Mouse (Mus musculus) bone marrow, adult 2 months (tissue): ENCODE results near the gene Lama4. TPM values are rescaled to one million over a fixed set of nuclear protein-coding genes. Genes with fewer than 3 reads are reported as not detected.

Experiments used
- H3K27ac ChIP-seq: fragments of 200-500 bp; 2 replicates; pipeline ENCODE4 v1.5.1; 2012; ENCODE audit warnings: low read depth, mild to moderate bottlenecking, control low read depth, inconsistent platforms, low read length; ENCODE audit not compliant: control insufficient read depth, poor library complexity, insufficient read depth
- H3K4me1 ChIP-seq: fragments of 200-500 bp; 2 replicates; pipeline ENCODE4 v1.6.1; 2011; ENCODE audit warnings: low read length; ENCODE audit not compliant: control insufficient read depth, insufficient read depth
- H3K4me3 ChIP-seq: fragments of 200-500 bp; replicated peaks from 2 replicates; pipeline ENCODE3; 2011; ENCODE audit warnings: mild to moderate bottlenecking, low read depth, low read length, control low read depth; ENCODE audit not compliant: control insufficient read depth
- CTCF ChIP-seq: fragments of 200-500 bp; IDR thresholded peaks from 2 replicates; pipeline ENCODE4 v1.5.1; 2011; ENCODE audit warnings: low read length, control low read depth; ENCODE audit not compliant: control insufficient read depth, insufficient read depth
- POLR2A ChIP-seq: fragments of 200-500 bp; IDR thresholded peaks from 2 replicates; pipeline ENCODE4 v1.6.1; 2011; ENCODE audit warnings: low read depth, mild to moderate bottlenecking, control low read depth, low read length, borderline replicate concordance; ENCODE audit not compliant: control insufficient read depth
- WGBS: fragments of 180-500 bp; shearing (Covaris S2); methylation state at CpG from one replicate; pipeline ENCODE4 v1.1.7; 2018; 5-methylcytosine and 5-hydroxymethylcytosine counted together
- polyA plus RNA-seq: library from polyadenylated mRNA; stranded (reverse); fragments of >200 nt; gene quantifications from 2 replicates; pipeline ENCODE4 v1.2.4, GENCODE M21; 2011; ENCODE audit warnings: low replicate concordance; ENCODE audit not compliant: missing spikeins, insufficient read depth, insufficient read length

Lama4 gene
- polyA plus RNA-seq, 1 experiment = 1.5 TPM

- no peaks in the 10 kb centered on the region for H3K4me1 ChIP-seq
- H3K4me3 ChIP-seq = no peak overlapping the region
- no peak overlapping the region for H3K27ac ChIP-seq
- 70% methylated on average over 4 of the region's 4 CpGs for whole genome bisulfite sequencing
- TF ChIP-seq CTCF = no peak
- TF ChIP-seq POLR2A = no peak
Observed at GRCm38 (mm10) chr10:38984358-38985075, 19.2 kb downstream of the Lama4 start.

GRCm38 (mm10) chr10:38986053-38986452, 20.7 kb downstream of the Lama4 start:
- H3K27ac ChIP-seq = no peak overlapping the region
- WGBS = 66% methylated on average over 3 of the region's 3 CpGs
- TF ChIP-seq POLR2A = no peak
- TF ChIP-seq CTCF = no peak
- no peak overlapping the region for H3K4me3 ChIP-seq
- H3K4me1 ChIP-seq = no peaks in the 10 kb centered on the region

GRCm38 (mm10) chr10:38992827-38993226, 27.5 kb downstream of the Lama4 start:
- TF ChIP-seq CTCF (no peak), POLR2A (no peak)
- Histone ChIP-seq H3K27ac (no peak overlapping the region), H3K4me3 (no peak overlapping the region), H3K4me1 (no peaks in the 10 kb centered on the region)
- WGBS = 64% methylated on average over 1 of the region's 1 CpGs

GRCm38 (mm10) chr10:38993632-38994424, 28.5 kb downstream of the Lama4 start:
- no peak overlapping the region for H3K27ac ChIP-seq
- no peaks in the 10 kb centered on the region for H3K4me1 ChIP-seq
- no peak overlapping the region for H3K4me3 ChIP-seq
- no peak for TF ChIP-seq POLR2A
- no peak for TF ChIP-seq CTCF
- 76% methylated on average over 2 of the region's 2 CpGs for WGBS

GRCm38 (mm10) chr10:38994719-38995450, 29.6 kb downstream of the Lama4 start:
- WGBS = 76% methylated on average over 9 of the region's 9 CpGs
- no peak overlapping the region for H3K27ac ChIP-seq
- H3K4me1 ChIP-seq = no peaks in the 10 kb centered on the region
- H3K4me3 ChIP-seq = no peak overlapping the region
- TF ChIP-seq POLR2A (no peak), CTCF (no peak)

- no peak for TF ChIP-seq CTCF
- Histone ChIP-seq H3K27ac (no peak overlapping the region), H3K4me1 (no peaks in the 10 kb centered on the region), H3K4me3 (no peak overlapping the region)
- 84% methylated on average over 2 of the region's 2 CpGs for WGBS
Observed at GRCm38 (mm10) chr10:38995896-38996295, 30.6 kb downstream of the Lama4 start.

GRCm38 (mm10) chr10:39000951-39001350, 35.6 kb downstream of the Lama4 start:
- WGBS = 79% methylated on average over 4 of the region's 4 CpGs
- Histone ChIP-seq H3K4me1 (no peaks in the 10 kb centered on the region), H3K27ac (no peak overlapping the region), H3K4me3 (no peak overlapping the region)
- TF ChIP-seq CTCF (no peak), POLR2A (no peak)

GRCm38 (mm10) chr10:39002521-39002920, 37.2 kb downstream of the Lama4 start:
- no peak overlapping the region for H3K27ac ChIP-seq
- TF ChIP-seq CTCF = no peak
- TF ChIP-seq POLR2A = no peak
- WGBS = 69% methylated on average over 2 of the region's 2 CpGs
- H3K4me3 ChIP-seq = no peak overlapping the region
- no peaks in the 10 kb centered on the region for H3K4me1 ChIP-seq
